Mouse (Mus musculus): ENCODE measurements around the gene Ajm1.

GRCm38 (mm10) chr2:25591863-25592262 is 10.3 kb upstream of the Ajm1 start:
- TF ChIP-seq POLR2A (IDR thresholded peaks at IDR 0.05; ENCODE audit: control insufficient read depth, low read depth, low read length) (no peak), CTCF (IDR thresholded peaks at IDR 0.05; ENCODE audit: control insufficient read depth, insufficient read depth, insufficient replicate concordance, low read depth, low read length) (no peak)

All from testis, adult 2 months (tissue).